Mouse (Mus musculus): ENCODE data around the gene Pcare. TPM values are rescaled to one million over a fixed set of nuclear protein-coding genes. Genes with fewer than 3 reads are reported as not detected.

Gene Pcare
- polyA plus RNA-seq (2015; fragmentation: Nextera tagmentation; extraction: Ambion mirVana), result not detected in 2 replicates

- ATAC-seq, result no peak
- H3K4me3 ChIP-seq (ENCODE audit: low read length), result no peak within 1 kb of the TSS
- no peak within 1 kb of the TSS for H3K9ac ChIP-seq (ENCODE audit: low read depth, low read length)
- H3K36me3 ChIP-seq (ENCODE audit: control insufficient read depth, insufficient read depth, low read length), result no peaks in the 10 kb centered on the region
- H3K4me2 ChIP-seq (ENCODE audit: low read depth, low read length), result no peak within 1 kb of the TSS
- H3K4me1 ChIP-seq (ENCODE audit: control insufficient read depth, insufficient read depth, low read length), result no peaks in the 10 kb centered on the region
- H3K9me3 ChIP-seq (ENCODE audit: control insufficient read depth, low read length), result no peaks in the 10 kb centered on the region
- no peaks in the 10 kb centered on the region for H3K27me3 ChIP-seq (replicated peaks; ENCODE audit: control insufficient read depth, insufficient read depth, low read length)
- WGBS, result 79% methylated on average over 10 of the region's 10 CpGs
- H3K27ac ChIP-seq (ENCODE audit: low read length), result no peak within 1 kb of the TSS
Observed at GRCm38 (mm10) chr17:71752831-71753230, at the start of gene Pcare. TSS of gene Pcare (minus strand) at chr17:71752894.

- no peak overlapping the region for H3K9ac ChIP-seq (ENCODE audit: low read depth, low read length)
- no peak overlapping the region for H3K4me3 ChIP-seq (ENCODE audit: low read length)
- ATAC-seq, result no peak
- WGBS, result 68% methylated on average over 15 of the region's 15 CpGs
- H3K36me3 ChIP-seq (ENCODE audit: control insufficient read depth, insufficient read depth, low read length), result no peaks in the 10 kb centered on the region
- H3K9me3 ChIP-seq (ENCODE audit: control insufficient read depth, low read length), result no peaks in the 10 kb centered on the region
- no peak overlapping the region for H3K27ac ChIP-seq (ENCODE audit: low read length)
- H3K4me2 ChIP-seq (ENCODE audit: low read depth, low read length), result no peak overlapping the region
- H3K27me3 ChIP-seq (replicated peaks; ENCODE audit: control insufficient read depth, insufficient read depth, low read length), result no peaks in the 10 kb centered on the region
- H3K4me1 ChIP-seq (ENCODE audit: control insufficient read depth, insufficient read depth, low read length), result no peaks in the 10 kb centered on the region
Observed at GRCm38 (mm10) chr17:71795521-71796205, 43.0 kb upstream of the Pcare start.

- Histone ChIP-seq H3K9ac (ENCODE audit: low read depth, low read length) (no peak overlapping the region), H3K27me3 (replicated peaks; ENCODE audit: control insufficient read depth, insufficient read depth, low read length) (no peaks in the 10 kb centered on the region), H3K4me2 (ENCODE audit: low read depth, low read length) (no peak overlapping the region), H3K27ac (ENCODE audit: low read length) (no peak overlapping the region), H3K9me3 (ENCODE audit: control insufficient read depth, low read length) (no peaks in the 10 kb centered on the region), H3K4me3 (ENCODE audit: low read length) (no peak overlapping the region), H3K36me3 (ENCODE audit: control insufficient read depth, insufficient read depth, low read length) (no peaks in the 10 kb centered on the region), H3K4me1 (ENCODE audit: control insufficient read depth, insufficient read depth, low read length) (no peaks in the 10 kb centered on the region)
- 68% methylated on average over 4 of the region's 4 CpGs for whole genome bisulfite sequencing
- ATAC-seq, result no peak
Observed at GRCm38 (mm10) chr17:71791622-71792021, 38.9 kb upstream of the Pcare start.

DNA sequence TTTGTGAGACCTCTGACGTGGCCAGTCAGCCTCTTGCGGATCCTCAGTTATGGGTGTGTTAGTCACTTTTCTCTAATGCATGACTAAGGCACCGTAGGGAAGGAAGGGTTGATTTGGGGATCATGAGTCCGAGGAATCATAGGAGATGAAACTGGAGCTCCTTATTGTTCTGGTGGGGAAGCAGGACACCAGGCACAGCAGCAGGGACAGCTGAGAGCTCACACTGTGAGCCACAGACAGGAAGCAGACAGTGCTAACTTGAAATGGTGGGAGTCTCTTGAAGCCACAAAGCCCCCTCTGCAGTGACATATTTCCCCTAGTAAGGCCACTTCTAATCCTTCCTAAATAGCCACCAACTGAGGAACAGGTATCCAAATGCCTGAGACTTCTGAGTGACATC, 38.4 kb upstream of the Pcare start:
- no peak overlapping the region for H3K4me2 ChIP-seq (ENCODE audit: low read depth, low read length)
- no peaks in the 10 kb centered on the region for H3K36me3 ChIP-seq (ENCODE audit: control insufficient read depth, insufficient read depth, low read length)
- no peaks in the 10 kb centered on the region for H3K4me1 ChIP-seq (ENCODE audit: control insufficient read depth, insufficient read depth, low read length)
- 94% methylated on average over 4 of the region's 4 CpGs for WGBS
- no peak overlapping the region for H3K4me3 ChIP-seq (ENCODE audit: low read length)
- no peaks in the 10 kb centered on the region for H3K27me3 ChIP-seq (replicated peaks; ENCODE audit: control insufficient read depth, insufficient read depth, low read length)
- no peaks in the 10 kb centered on the region for H3K9me3 ChIP-seq (ENCODE audit: control insufficient read depth, low read length)
- H3K9ac ChIP-seq (ENCODE audit: low read depth, low read length), result no peak overlapping the region
- H3K27ac ChIP-seq (ENCODE audit: low read length), result no peak overlapping the region
- ATAC-seq, result no peak

DNA sequence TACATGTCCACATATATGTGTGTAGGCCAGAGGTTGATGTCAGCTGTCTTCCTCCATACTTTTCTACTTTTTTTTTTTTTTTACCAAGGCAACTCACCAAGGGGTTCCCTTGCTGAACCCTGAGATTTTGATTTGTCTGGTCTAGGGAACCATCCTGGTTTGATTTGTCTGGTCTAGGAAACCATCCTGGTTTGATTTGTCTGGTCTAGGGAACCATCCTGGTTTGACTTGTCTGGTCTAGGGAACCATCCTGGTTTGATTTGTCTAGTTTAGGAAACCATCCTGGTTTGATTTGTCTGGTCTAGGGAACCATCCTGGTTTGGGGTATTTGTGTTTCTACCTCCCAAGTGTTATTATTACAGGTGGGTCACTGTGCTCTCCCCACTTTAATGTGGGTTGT, 33.8 kb upstream of the Pcare start:
- no peak overlapping the region for H3K9ac ChIP-seq (ENCODE audit: low read depth, low read length)
- H3K27ac ChIP-seq (ENCODE audit: low read length), result no peak overlapping the region
- no peak overlapping the region for H3K4me3 ChIP-seq (ENCODE audit: low read length)
- H3K9me3 ChIP-seq (ENCODE audit: control insufficient read depth, low read length), result no peaks in the 10 kb centered on the region
- H3K4me1 ChIP-seq (ENCODE audit: control insufficient read depth, insufficient read depth, low read length), result peaks cover 12% of the 10 kb centered on the region; the same call in 1 of the 2 replicates
- no peak for ATAC-seq
- no peaks in the 10 kb centered on the region for H3K36me3 ChIP-seq (ENCODE audit: control insufficient read depth, insufficient read depth, low read length)
- peaks cover 15% of the 10 kb centered on the region for H3K27me3 ChIP-seq (replicated peaks; ENCODE audit: control insufficient read depth, insufficient read depth, low read length)
- no peak overlapping the region for H3K4me2 ChIP-seq (ENCODE audit: low read depth, low read length)

DNA sequence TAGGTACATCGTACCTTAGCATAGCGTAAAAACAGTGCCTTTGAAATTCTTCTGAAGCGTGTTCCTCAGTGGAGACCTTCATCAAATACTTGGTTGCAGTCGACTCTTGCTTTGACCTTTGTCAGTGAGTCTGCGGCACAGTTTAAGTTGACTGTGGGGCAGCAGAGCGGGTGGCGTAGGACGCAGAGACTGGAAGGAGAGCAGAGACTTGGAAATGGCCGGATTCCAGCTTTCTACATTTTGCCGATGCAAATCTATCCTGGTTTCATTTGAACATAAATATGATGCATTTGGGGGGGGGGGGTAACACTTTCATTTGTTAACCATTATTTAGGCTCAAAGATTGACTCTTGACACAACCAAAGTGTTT, 30.7 kb upstream of the Pcare start:
- no peak for ATAC-seq
- Histone ChIP-seq H3K36me3 (ENCODE audit: control insufficient read depth, insufficient read depth, low read length) (no peaks in the 10 kb centered on the region), H3K4me3 (ENCODE audit: low read length) (peak overlapping the region; percentile 57), H3K27ac (ENCODE audit: low read length) (no peak overlapping the region), H3K4me1 (ENCODE audit: control insufficient read depth, insufficient read depth, low read length) (peaks cover 12% of the 10 kb centered on the region; the same call in 1 of the 2 replicates), H3K9me3 (ENCODE audit: control insufficient read depth, low read length) (no peaks in the 10 kb centered on the region), H3K4me2 (ENCODE audit: low read depth, low read length) (peak overlapping the region; percentile 80), H3K9ac (ENCODE audit: low read depth, low read length) (peak overlapping the region; percentile 64; the same call in 1 of the 2 replicates), H3K27me3 (replicated peaks; ENCODE audit: control insufficient read depth, insufficient read depth, low read length) (peaks cover 19% of the 10 kb centered on the region)
- 19% methylated on average over 10 of the region's 10 CpGs for WGBS

DNA sequence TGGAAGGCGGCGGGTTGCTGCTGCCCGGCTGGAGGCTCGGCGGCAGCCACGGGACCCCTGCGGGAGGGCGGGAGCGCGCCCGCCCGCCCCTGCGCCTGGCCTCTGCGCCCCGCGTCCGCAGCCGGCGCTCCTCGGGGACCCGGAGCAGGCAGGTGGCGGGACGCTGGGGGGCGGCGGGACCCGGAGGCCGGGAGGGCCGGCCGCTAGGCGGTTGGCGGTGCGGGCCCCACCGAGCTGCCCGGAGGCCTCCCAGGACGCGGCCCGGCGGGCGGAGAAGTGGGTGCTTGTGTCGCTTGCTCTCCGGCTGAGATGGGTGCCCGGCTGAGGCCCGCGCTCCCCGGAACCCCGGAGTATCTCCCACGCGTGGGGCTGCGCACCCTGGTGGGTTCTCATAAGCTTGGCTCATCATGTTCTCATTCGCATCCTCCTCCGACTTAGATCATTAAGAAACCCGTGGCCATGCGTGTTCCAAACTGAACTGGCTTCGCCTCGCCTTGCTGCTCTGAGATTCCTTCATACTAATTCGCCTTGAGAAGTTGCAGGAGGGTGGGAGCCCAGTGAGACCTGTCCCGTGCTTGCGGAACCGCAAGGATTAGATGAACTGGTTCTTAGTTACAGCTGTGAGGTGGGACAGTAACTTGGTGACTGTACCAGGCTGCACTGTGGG, 30.1 kb upstream of the Pcare start:
- Histone ChIP-seq H3K36me3 (ENCODE audit: control insufficient read depth, insufficient read depth, low read length) (no peaks in the 10 kb centered on the region), H3K4me3 (ENCODE audit: low read length) (peak overlapping the region; percentile 57), H3K4me2 (ENCODE audit: low read depth, low read length) (peak overlapping the region; percentile 80), H3K4me1 (ENCODE audit: control insufficient read depth, insufficient read depth, low read length) (peaks cover 12% of the 10 kb centered on the region; the same call in 1 of the 2 replicates), H3K27ac (ENCODE audit: low read length) (no peak overlapping the region), H3K9me3 (ENCODE audit: control insufficient read depth, low read length) (no peaks in the 10 kb centered on the region), H3K27me3 (replicated peaks; ENCODE audit: control insufficient read depth, insufficient read depth, low read length) (peaks cover 19% of the 10 kb centered on the region), H3K9ac (ENCODE audit: low read depth, low read length) (peak overlapping the region; percentile 64)
- peak; percentile 46 for ATAC-seq
- under 1% methylated on average over 42 of the region's 59 CpGs for WGBS

- peaks cover 19% of the 10 kb centered on the region for H3K27me3 ChIP-seq (replicated peaks; ENCODE audit: control insufficient read depth, insufficient read depth, low read length)
- H3K9me3 ChIP-seq (ENCODE audit: control insufficient read depth, low read length), result no peaks in the 10 kb centered on the region
- ATAC-seq, result peak; percentile 64
- H3K9ac ChIP-seq (ENCODE audit: low read depth, low read length), result peak overlapping the region; percentile 64; the same call in 1 of the 2 replicates
- peak overlapping the region; percentile 57 for H3K4me3 ChIP-seq (ENCODE audit: low read length)
- no peaks in the 10 kb centered on the region for H3K36me3 ChIP-seq (ENCODE audit: control insufficient read depth, insufficient read depth, low read length)
- H3K4me2 ChIP-seq (ENCODE audit: low read depth, low read length), result peak overlapping the region; percentile 80
- 0% methylated on average over 9 of the region's 29 CpGs for WGBS
- H3K27ac ChIP-seq (ENCODE audit: low read length), result no peak overlapping the region
- H3K4me1 ChIP-seq (ENCODE audit: control insufficient read depth, insufficient read depth, low read length), result peaks cover 12% of the 10 kb centered on the region; the same call in 1 of the 2 replicates
Observed at GRCm38 (mm10) chr17:71782242-71782698, 29.6 kb upstream of the Pcare start.

DNA sequence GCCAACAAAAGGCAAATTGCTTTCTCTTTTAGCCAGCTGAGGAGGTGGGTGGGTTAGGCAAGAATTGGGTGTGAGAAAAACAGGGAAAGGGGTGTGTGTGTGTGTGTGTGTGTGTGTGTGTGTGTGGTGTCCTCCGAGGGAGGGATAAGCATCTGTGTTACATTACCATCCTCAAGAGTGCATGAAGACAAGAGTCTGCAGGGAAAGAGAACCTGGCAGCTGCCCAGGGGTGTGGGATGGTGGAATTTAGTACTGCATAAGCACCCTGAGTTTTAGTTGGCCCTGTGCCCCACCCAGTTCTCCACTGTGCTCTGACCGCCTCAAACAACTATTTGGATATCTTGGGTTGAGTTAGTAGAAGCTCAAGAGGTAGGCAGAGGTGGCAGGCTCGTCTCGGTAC, 28.3 kb upstream of the Pcare start:
- Histone ChIP-seq H3K4me1 (ENCODE audit: control insufficient read depth, insufficient read depth, low read length) (peaks cover 12% of the 10 kb centered on the region; the same call in 1 of the 2 replicates), H3K4me3 (ENCODE audit: low read length) (no peak overlapping the region), H3K9ac (ENCODE audit: low read depth, low read length) (no peak overlapping the region), H3K9me3 (ENCODE audit: control insufficient read depth, low read length) (no peaks in the 10 kb centered on the region), H3K27ac (ENCODE audit: low read length) (no peak overlapping the region), H3K36me3 (ENCODE audit: control insufficient read depth, insufficient read depth, low read length) (no peaks in the 10 kb centered on the region), H3K27me3 (replicated peaks; ENCODE audit: control insufficient read depth, insufficient read depth, low read length) (peaks cover 19% of the 10 kb centered on the region), H3K4me2 (ENCODE audit: low read depth, low read length) (no peak overlapping the region)
- WGBS, result 81% methylated on average over 4 of the region's 4 CpGs
- no peak for ATAC-seq

All from intestine, embryonic 16.5 days (tissue).